Comparison of ENCODE assay signal across 21 mouse cellular contexts in genomic region chr14:60856913-60857300, GRCm38 (mm10).
DNase-seq lines count a peak whose midpoint lies in the region; ATAC-seq lines count a peak whose summit lies in the region.
"Had no signal": no experiment of that assay in that cellular context is flagged by ENCODE, and none has a peak within 500 bp of the region (broad histone marks: within the 10 kb centered on the region; RNA-seq: fewer than 3 reads in every experiment).

No protein-coding gene starts in this region.

- 37% methylated on average over 7 of the region's 7 CpGs for WGBS in heart, embryonic 10.5 days
- WGBS in kidney, embryonic 14.5 days: 35% methylated on average over 7 of the region's 7 CpGs
- 20% methylated on average over 7 of the region's 7 CpGs for WGBS in intestine, embryonic 14.5 days
- WGBS in limb, embryonic 13.5 days: 42% methylated on average over 7 of the region's 7 CpGs

- no peaks in the 10 kb centered on the region for H3K27me3 ChIP-seq in heart, embryonic 10.5 days (ENCODE audit: insufficient read depth, poor library complexity, severe bottlenecking)
- H3K27me3 ChIP-seq in kidney, embryonic 14.5 days (ENCODE audit: control insufficient read depth, insufficient read depth, low read length): no peaks in the 10 kb centered on the region
- H3K27me3 ChIP-seq in intestine, embryonic 14.5 days (replicated peaks; ENCODE audit: control insufficient read depth, insufficient read depth, low read length): no peaks in the 10 kb centered on the region
- H3K27me3 ChIP-seq in limb, embryonic 13.5 days: no peaks in the 10 kb centered on the region
- H3K27me3 ChIP-seq: CH12.LX; hindbrain, embryonic 13.5 days; liver, embryonic 13.5 days; neural tube, embryonic 12.5 days had no signal

- peak; percentile 64 for DNase-seq in heart, embryonic 10.5 days (ENCODE audit: low spot score)
- no peak for DNase-seq in heart, postnatal 36 days
- no peak for DNase-seq in kidney, postnatal 36 days
- DNase-seq in intestine, embryonic 14.5 days (ENCODE audit: low spot score): no peak
- no peak for DNase-seq in left cerebral cortex, adult 11 months (ENCODE audit: low spot score)
- no peak for DNase-seq in embryo, embryonic 11 days
- DNase-seq: adrenal gland, adult 2 months; cerebellum, adult 9-11 months; gastrocnemius, postnatal 25 days; kidney, adult 11 months; left cerebral cortex, postnatal 4 days; liver, embryonic 13.5 days; spleen, adult 18-20 months; thymus, postnatal 36 days had no signal

- peak overlapping the region; percentile 74 for H3K27ac ChIP-seq in heart, embryonic 10.5 days
- peak overlapping the region; percentile 62; the same call in 1 of the 2 replicates for H3K27ac ChIP-seq in kidney, embryonic 14.5 days (ENCODE audit: low read depth, low read length)
- peak overlapping the region; percentile 76 for H3K27ac ChIP-seq in intestine, embryonic 14.5 days (ENCODE audit: low read depth)
- 0 out of 2 replicates have a peak overlapping the region, but pooled peaks have one; percentile 15 for H3K27ac ChIP-seq in limb, embryonic 13.5 days
- H3K27ac ChIP-seq: hindbrain, embryonic 13.5 days; liver, embryonic 13.5 days; macrophage; neural tube, embryonic 12.5 days had no signal

- peaks cover 15% of the 10 kb centered on the region for H3K36me3 ChIP-seq in heart, embryonic 10.5 days
- peaks cover under 1% of the 10 kb centered on the region; the same call in 1 of the 2 replicates for H3K36me3 ChIP-seq in kidney, embryonic 14.5 days (ENCODE audit: control insufficient read depth, insufficient read depth, low read length)
- peaks cover 4% of the 10 kb centered on the region; the same call in 1 of the 2 replicates for H3K36me3 ChIP-seq in intestine, embryonic 14.5 days (ENCODE audit: control insufficient read depth, insufficient read depth, low read length)
- H3K36me3 ChIP-seq in limb, embryonic 13.5 days: peaks cover 16% of the 10 kb centered on the region

- intact Hi-C loops in heart, postnatal 36 days (cut with DNase I): no loop called here

- ATAC-seq in kidney, embryonic 14.5 days (ENCODE audit: low FRiP score, low TSS enrichment): 0 out of 2 replicates have a peak, but pooled peaks have one; percentile 2
- ATAC-seq in intestine, embryonic 14.5 days (replicated peaks; ENCODE audit: low FRiP score, low TSS enrichment, low read depth): no peak
- ATAC-seq in limb, embryonic 13.5 days (ENCODE audit: low FRiP score, low read depth): no peak

- no peaks in the 10 kb centered on the region for H3K9me3 ChIP-seq in heart, embryonic 10.5 days
- H3K9me3 ChIP-seq in kidney, embryonic 14.5 days (ENCODE audit: control insufficient read depth, low read length): no peaks in the 10 kb centered on the region
- no peaks in the 10 kb centered on the region for H3K9me3 ChIP-seq in intestine, embryonic 14.5 days (ENCODE audit: control insufficient read depth, low read length)
- H3K9me3 ChIP-seq in limb, embryonic 13.5 days: no peaks in the 10 kb centered on the region
- H3K9me3 ChIP-seq: hindbrain, embryonic 13.5 days; liver, embryonic 13.5 days; neural tube, embryonic 12.5 days had no signal

- no peak overlapping the region for H3K4me2 ChIP-seq in kidney, embryonic 14.5 days (replicated peaks; ENCODE audit: low read depth, low read length)
- no peak overlapping the region for H3K4me2 ChIP-seq in intestine, embryonic 14.5 days (ENCODE audit: low read length)
- H3K4me2 ChIP-seq in limb, embryonic 13.5 days (replicated peaks): no peak overlapping the region
- H3K4me2 ChIP-seq: hindbrain, embryonic 13.5 days; liver, embryonic 13.5 days; midbrain, embryonic 11.5 days; neural tube, embryonic 12.5 days had no signal

- H3K4me1 ChIP-seq in heart, embryonic 10.5 days: peaks cover 36% of the 10 kb centered on the region
- H3K4me1 ChIP-seq in kidney, embryonic 14.5 days (ENCODE audit: control insufficient read depth, insufficient read depth, low read length): peaks cover 14% of the 10 kb centered on the region
- H3K4me1 ChIP-seq in intestine, embryonic 14.5 days (replicated peaks; ENCODE audit: control insufficient read depth, insufficient read depth, low read length): peaks cover 15% of the 10 kb centered on the region
- H3K4me1 ChIP-seq in limb, embryonic 13.5 days: peaks cover 12% of the 10 kb centered on the region; the same call in 1 of the 2 replicates
- H3K4me1 ChIP-seq: hindbrain, embryonic 13.5 days; liver, embryonic 13.5 days; neural tube, embryonic 12.5 days had no signal

- no peak overlapping the region for H3K9ac ChIP-seq in kidney, embryonic 14.5 days (ENCODE audit: low read depth, low read length)
- H3K9ac ChIP-seq in intestine, embryonic 14.5 days (ENCODE audit: low read length): no peak overlapping the region
- no peak overlapping the region for H3K9ac ChIP-seq in limb, embryonic 13.5 days
- H3K9ac ChIP-seq: hindbrain, embryonic 13.5 days; liver, embryonic 13.5 days; neural tube, embryonic 12.5 days had no signal

- H3K4me3 ChIP-seq in heart, embryonic 10.5 days: no peak overlapping the region
- H3K4me3 ChIP-seq in kidney, embryonic 14.5 days (ENCODE audit: low read length): no peak overlapping the region
- H3K4me3 ChIP-seq in intestine, embryonic 14.5 days (ENCODE audit: low read depth, low read length): no peak overlapping the region
- H3K4me3 ChIP-seq in limb, embryonic 13.5 days: no peak overlapping the region
- H3K4me3 ChIP-seq: hindbrain, embryonic 13.5 days; liver, embryonic 13.5 days; neural tube, embryonic 12.5 days had no signal

Comparison
In these comparisons a context has a peak if more than half of its experiments do, and no peak if none do; other contexts are left out.
1. H3K27ac ChIP-seq: peak in every context shown above with its lines; median percentile 76 in intestine, embryonic 14.5 days; 74 in heart, embryonic 10.5 days; 62 in kidney, embryonic 14.5 days; 15 in limb, embryonic 13.5 days.